Mouse (Mus musculus) heart, embryonic 15.5 days (tissue): ENCODE measurements around the gene Rbm8a. TPM values are rescaled to one million over a fixed set of nuclear protein-coding genes. Genes with fewer than 3 reads are reported as not detected.
"Not testable (repeated sequence)": the region's sequence is repeated elsewhere in the genome, so short reads cannot be mapped to it uniquely, and the experiment has no call there.

Experiments
- ATAC-seq: fragments of 200-750 bp; cut with Nextera tagmentation; replicated peaks from 2 replicates; pipeline ENCODE4 v1.8.0; 2017; ENCODE audit warnings: low read depth, moderate TSS enrichment; ENCODE audit not compliant: insufficient number of reproducible peaks, insufficient read depth, low FRiP score
- H3K27ac ChIP-seq: fragments of 300-500 bp; sonication (generic); 2 replicates; pipeline ENCODE4 v1.5.1; 2015; ENCODE audit warnings: mild to moderate bottlenecking, inconsistent platforms
- H3K27me3 ChIP-seq: fragments of 300-500 bp; sonication (generic); 2 replicates; pipeline ENCODE4 v1.6.1; 2015; ENCODE audit warnings: inconsistent platforms
- H3K36me3 ChIP-seq: fragments of 300-500 bp; sonication (generic); 2 replicates; pipeline ENCODE4 v1.6.1; 2015; ENCODE audit warnings: mild to moderate bottlenecking, inconsistent platforms
- H3K4me1 ChIP-seq: fragments of 300-500 bp; sonication (generic); replicated peaks from 2 replicates; pipeline ENCODE4 v1.6.1; 2015; ENCODE audit warnings: inconsistent platforms
- H3K4me2 ChIP-seq: fragments of 300-500 bp; sonication (generic); 2 replicates; pipeline ENCODE4 v1.6.1; 2015; ENCODE audit warnings: inconsistent platforms, mild to moderate bottlenecking, moderate library complexity
- H3K4me3 ChIP-seq: fragments of 300-500 bp; sonication (generic); 2 replicates; pipeline ENCODE4 v1.5.1; 2015; ENCODE audit warnings: mild to moderate bottlenecking, inconsistent platforms
- H3K9ac ChIP-seq: fragments of 300-500 bp; sonication (generic); 2 replicates; pipeline ENCODE4 v1.6.1; 2015; ENCODE audit warnings: mild to moderate bottlenecking, inconsistent platforms
- H3K9me3 ChIP-seq: fragments of 300-500 bp; sonication (generic); replicated peaks from 2 replicates; pipeline ENCODE4 v1.6.1; 2016; ENCODE audit warnings: inconsistent platforms
- WGBS: fragments of 180-500 bp; shearing (Covaris S2); methylation state at CpG from one replicate; pipeline ENCODE4 v1.1.7; 2015; ENCODE audit warnings: mixed read lengths; 5-methylcytosine and 5-hydroxymethylcytosine counted together
- polyA plus RNA-seq: library from polyadenylated mRNA; unstranded; fragments of >200 nt; fragmentation: Nextera tagmentation; extraction: Ambion mirVana; gene quantifications from 2 replicates; pipeline ENCODE4 v1.2.1, GENCODE M21; 2015

Rbm8a gene
- polyA plus RNA-seq, 1 experiment from 2014 or later, result 73.9 TPM

DNA sequence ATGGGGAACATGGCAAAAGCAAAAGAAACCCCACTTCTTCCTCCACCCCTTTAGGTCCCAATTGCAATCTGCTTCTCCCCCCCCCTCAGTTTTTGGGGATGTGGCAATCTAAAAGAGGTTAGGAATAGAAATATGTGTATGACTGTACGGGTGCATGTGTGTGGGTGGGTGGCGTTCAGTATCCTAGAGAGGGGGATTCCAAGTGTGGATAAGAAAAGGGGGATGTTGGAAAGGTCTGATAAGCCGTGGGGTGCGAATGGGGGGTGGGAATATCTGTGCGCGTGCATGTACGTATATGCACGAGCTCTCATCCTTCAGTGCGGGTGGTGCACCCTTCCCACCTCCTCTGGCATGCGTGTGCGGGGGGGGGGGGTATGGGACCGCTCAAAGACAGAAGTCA lies 32.9 kb upstream of the Rbm8a start:
- peak overlapping the region; percentile 80 for H3K27ac ChIP-seq
- peaks cover 57% of the 10 kb centered on the region for H3K4me1 ChIP-seq
- WGBS, result 1% methylated on average over 12 of the region's 12 CpGs
- H3K4me2 ChIP-seq, result peak overlapping the region; percentile 90
- peak overlapping the region; percentile 72 for H3K9ac ChIP-seq
- ATAC-seq, result no peak
- no peaks in the 10 kb centered on the region for H3K9me3 ChIP-seq
- peak overlapping the region; percentile 64 for H3K4me3 ChIP-seq
- no peaks in the 10 kb centered on the region for H3K36me3 ChIP-seq
- no peaks in the 10 kb centered on the region for H3K27me3 ChIP-seq

DNA sequence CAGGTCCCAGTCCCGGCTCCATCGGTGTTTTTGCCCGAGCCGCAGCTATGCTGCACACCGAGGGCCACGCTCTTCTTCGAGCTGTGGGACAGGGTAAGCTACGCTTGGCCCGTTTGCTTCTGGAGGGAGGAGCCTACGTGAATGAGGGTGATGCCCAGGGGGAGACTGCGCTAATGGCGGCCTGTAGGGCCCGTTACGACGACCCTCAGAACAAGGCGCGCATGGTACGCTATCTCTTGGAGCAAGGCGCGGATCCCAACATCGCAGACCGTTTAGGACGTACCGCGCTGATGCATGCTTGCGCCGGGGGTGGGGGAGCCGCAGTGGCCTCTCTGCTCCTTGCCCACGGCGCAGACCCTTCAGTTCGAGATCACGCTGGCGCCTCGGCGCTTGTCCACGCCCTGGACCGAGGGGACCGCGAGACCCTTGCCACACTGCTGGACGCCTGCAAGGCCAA lies 32.3 kb upstream of the Rbm8a start:
- H3K27ac ChIP-seq, result peak overlapping the region; percentile 80
- no peak for ATAC-seq
- peak overlapping the region; percentile 72 for H3K9ac ChIP-seq
- H3K4me1 ChIP-seq, result peaks cover 59% of the 10 kb centered on the region
- H3K36me3 ChIP-seq, result no peaks in the 10 kb centered on the region
- H3K4me3 ChIP-seq, result peak overlapping the region; percentile 64
- WGBS, result under 1% methylated on average over 40 of the region's 40 CpGs
- H3K4me2 ChIP-seq, result peak overlapping the region; percentile 90
- H3K9me3 ChIP-seq, result no peaks in the 10 kb centered on the region
- H3K27me3 ChIP-seq, result no peaks in the 10 kb centered on the region

DNA sequence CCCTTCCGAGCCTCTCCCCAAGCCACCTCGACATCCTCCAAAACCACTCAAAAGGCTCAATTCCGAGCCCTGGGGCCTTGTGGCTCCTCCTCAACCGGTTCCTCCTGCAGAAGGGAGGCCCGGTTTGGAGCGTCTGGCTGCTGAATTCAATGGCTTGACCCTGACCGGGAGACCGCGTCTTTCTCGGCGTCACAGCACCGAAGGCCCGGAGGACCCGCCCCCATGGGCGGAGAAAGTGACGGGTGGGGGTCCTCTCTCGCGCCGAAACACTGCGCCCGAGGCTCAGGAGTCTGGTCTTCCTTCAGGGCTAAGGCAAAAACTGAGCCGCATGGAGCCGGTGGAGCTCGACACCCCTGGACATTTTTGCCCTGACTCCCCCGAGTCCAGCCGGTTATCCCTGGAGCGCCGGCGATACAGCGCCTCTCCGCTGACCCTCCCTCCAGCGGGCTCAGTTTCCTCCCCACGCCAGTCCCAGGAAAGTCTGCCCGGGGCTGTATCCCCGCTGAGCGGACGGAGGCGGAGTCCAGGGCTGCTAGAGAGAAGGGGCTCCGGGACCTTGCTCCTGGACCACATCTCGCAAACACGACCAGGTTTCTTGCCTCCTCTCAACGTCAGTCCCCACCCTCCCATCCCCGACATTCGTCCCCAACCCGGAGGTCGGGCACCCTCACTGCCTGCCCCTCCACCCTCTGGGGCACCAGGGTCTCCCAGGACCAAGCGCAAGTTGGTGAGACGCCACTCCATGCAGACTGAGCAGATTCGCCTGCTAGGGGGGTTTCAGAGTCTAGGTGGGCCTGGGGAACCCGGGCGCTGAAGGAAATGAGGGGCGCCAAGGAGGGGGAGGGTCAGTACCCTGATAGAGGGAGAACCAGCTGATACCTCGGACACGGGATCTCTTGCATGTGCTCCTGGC lies 31.3 kb upstream of the Rbm8a start:
- Histone ChIP-seq H3K9me3 (no peaks in the 10 kb centered on the region), H3K4me2 (peak overlapping the region; percentile 90), H3K27ac (peak overlapping the region; percentile 80), H3K9ac (peak overlapping the region; percentile 72), H3K4me1 (peaks cover 59% of the 10 kb centered on the region), H3K36me3 (no peaks in the 10 kb centered on the region), H3K4me3 (peak overlapping the region; percentile 64), H3K27me3 (no peaks in the 10 kb centered on the region)
- WGBS, result 6% methylated on average over 54 of the region's 54 CpGs
- ATAC-seq, result no peak

DNA sequence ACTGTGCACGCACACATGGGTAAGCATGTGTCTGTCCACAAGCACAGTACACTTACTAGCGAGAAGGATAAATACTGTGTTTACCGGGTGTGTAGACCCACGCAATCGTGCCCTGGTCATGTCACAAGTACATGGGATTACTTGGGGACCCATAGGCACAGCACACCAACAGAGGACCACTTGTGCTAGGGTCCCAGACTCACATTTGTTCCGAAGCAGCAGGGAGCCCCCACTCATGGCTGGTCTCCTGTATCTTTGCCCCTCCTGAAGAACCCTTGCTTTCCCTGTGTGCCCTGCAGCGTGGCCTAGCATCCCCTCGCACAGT lies 30.7 kb upstream of the Rbm8a start:
- ATAC-seq, result no peak
- H3K4me1 ChIP-seq, result peaks cover 65% of the 10 kb centered on the region
- H3K27me3 ChIP-seq, result no peaks in the 10 kb centered on the region
- no peak overlapping the region for H3K27ac ChIP-seq
- peak overlapping the region; percentile 90 for H3K4me2 ChIP-seq
- H3K36me3 ChIP-seq, result no peaks in the 10 kb centered on the region
- no peak overlapping the region for H3K4me3 ChIP-seq
- WGBS, result 69% methylated on average over 8 of the region's 8 CpGs
- 0 out of 2 replicates have a peak overlapping the region, but pooled peaks have one; percentile 72 for H3K9ac ChIP-seq
- H3K9me3 ChIP-seq, result no peaks in the 10 kb centered on the region

DNA sequence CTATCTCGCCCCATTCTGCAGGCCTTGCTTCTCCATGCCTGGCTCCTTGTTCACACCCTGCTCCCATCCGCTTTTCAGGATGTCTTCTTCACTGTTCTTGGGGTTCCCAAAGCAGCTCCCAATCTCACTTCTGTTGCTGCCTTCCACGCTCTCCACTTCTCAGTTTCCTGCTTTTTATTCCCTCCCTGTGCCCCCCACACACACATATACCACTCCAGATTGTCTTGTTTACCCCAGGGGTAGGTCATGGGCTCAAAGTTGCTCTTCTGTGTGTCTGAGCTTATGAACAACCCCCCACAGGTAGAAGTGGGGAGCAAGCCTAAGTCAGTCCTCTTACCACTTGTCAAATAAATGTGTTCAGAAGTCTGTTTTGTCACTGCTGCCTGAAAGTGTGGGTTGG lies 30.3 kb upstream of the Rbm8a start:
- H3K9ac ChIP-seq, result no peak overlapping the region
- no peak overlapping the region for H3K27ac ChIP-seq
- H3K4me2 ChIP-seq, result 0 out of 2 replicates have a peak overlapping the region, but pooled peaks have one; percentile 90
- no peak for ATAC-seq
- no peaks in the 10 kb centered on the region for H3K9me3 ChIP-seq
- H3K36me3 ChIP-seq, result no peaks in the 10 kb centered on the region
- 80% methylated on average over 3 of the region's 3 CpGs for WGBS
- H3K27me3 ChIP-seq, result no peaks in the 10 kb centered on the region
- peaks cover 67% of the 10 kb centered on the region for H3K4me1 ChIP-seq
- no peak overlapping the region for H3K4me3 ChIP-seq

DNA sequence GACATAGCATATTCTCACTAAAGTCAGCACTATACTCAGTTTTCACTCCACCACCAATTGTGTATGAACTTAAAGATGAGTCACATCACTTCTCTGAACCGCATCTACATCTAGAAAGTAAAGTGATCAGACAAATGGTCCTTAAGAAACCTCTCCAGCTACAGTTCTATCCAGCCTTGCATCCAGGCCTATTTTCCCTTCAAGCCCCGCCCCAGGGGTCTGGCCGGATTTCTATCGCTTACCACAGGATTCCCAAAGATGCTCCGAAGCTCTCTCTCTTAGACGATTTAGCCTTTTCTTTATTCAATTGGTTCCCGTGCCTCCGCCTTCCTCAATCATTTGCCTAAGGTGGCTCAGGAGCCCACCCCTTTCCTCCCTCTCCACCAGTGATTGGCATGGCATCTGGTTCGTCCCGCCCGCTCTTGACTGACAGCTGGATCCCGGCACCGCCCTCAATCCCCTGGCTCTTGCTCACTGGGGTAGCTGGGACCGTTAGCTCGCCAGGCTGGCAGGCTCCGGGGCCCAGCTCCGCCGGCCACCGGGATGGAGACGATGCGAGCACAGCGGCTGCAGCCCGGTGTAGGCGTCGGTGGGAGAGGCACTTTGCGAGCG lies 29.0 kb upstream of the Rbm8a start, which contains the start of gene Lix1l:
Gene Lix1l (plus strand): TSS at position 511 of the 612 bp plus-strand sequence.
- H3K4me1 ChIP-seq, result peaks cover 70% of the 10 kb centered on the region
- no peaks in the 10 kb centered on the region for H3K27me3 ChIP-seq
- H3K27ac ChIP-seq, result peak within 1 kb of the TSS; percentile 97
- no peaks in the 10 kb centered on the region for H3K36me3 ChIP-seq
- H3K4me3 ChIP-seq, result peak within 1 kb of the TSS; percentile 71
- peak within 1 kb of the TSS; percentile 64 for H3K4me2 ChIP-seq
- peak within 1 kb of the TSS; percentile 76 for H3K9ac ChIP-seq
- H3K9me3 ChIP-seq, result no peaks in the 10 kb centered on the region
- peak; percentile 92 for ATAC-seq
- WGBS, result under 1% methylated on average over 27 of the region's 27 CpGs

DNA sequence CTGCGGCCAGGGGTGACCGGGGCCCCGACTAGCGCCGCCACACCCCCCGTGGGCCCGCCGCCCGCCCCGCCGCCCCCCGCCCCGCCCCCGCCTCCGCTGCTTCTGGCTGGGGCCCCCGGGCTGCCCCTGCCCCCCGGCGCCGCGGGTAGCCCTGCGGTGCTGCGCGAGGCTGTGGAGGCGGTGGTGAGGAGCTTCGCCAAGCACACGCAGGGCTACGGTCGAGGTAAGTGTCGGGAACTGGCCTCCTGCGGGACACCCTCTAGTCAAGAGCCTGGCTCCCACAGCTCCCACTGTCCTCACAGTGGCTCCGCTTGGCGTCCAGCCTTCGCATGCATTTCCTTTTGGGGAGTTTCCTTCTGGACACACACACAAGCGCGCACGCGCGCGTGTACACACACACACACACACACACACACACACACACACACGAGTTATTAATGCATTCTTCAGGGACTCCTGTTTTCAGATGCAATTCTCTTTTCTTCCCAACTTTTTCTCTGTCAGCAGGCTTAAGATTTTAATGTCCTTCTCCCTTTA lies 28.4 kb upstream of the Rbm8a start:
- Histone ChIP-seq H3K36me3 (no peaks in the 10 kb centered on the region), H3K9ac (peak overlapping the region; percentile 76), H3K27ac (peak overlapping the region; percentile 97), H3K4me1 (peaks cover 64% of the 10 kb centered on the region), H3K4me3 (peak overlapping the region; percentile 71), H3K4me2 (peak overlapping the region; percentile 64), H3K9me3 (no peaks in the 10 kb centered on the region), H3K27me3 (no peaks in the 10 kb centered on the region)
- WGBS, result under 1% methylated on average over 40 of the region's 40 CpGs
- peak; percentile 80 for ATAC-seq

DNA sequence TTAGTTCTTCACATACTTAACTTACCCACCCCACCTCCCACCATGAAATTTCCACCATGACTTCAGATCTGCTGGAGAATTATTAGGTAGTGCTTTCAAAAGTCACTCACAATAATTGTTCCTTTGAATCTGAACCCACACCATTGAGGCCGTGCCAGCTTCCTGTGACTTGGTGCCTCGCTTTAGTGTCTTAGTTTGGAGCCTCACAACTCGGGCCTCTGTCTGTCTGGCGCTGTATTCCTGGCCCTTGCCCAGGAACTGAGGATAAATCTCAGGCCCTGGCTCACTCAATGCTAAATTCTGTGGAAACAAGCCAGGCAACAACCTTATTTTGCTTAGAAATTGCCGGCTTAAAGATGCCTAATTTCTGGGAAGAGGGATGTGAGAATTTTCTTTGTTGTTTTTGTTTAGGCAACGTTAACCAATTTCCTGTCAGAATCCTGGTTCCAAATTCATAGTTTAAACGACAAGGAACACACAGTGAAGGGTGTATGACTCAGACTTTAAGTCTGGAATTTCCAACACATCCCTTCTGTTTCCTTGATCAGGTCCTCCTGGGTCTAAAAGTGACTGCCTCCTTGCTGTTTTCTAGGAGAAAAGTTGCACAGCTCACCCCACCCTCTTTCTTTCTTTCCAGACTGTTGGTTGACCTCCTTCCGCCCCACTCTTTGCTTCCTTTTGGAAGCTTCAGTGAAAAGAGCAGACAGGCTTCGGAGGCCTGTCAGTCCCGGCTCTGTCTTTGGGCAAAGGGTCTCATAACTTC lies 27.6 kb upstream of the Rbm8a start:
- Histone ChIP-seq H3K36me3 (no peaks in the 10 kb centered on the region), H3K9me3 (no peaks in the 10 kb centered on the region), H3K27ac (peak overlapping the region; percentile 97), H3K4me1 (peaks cover 58% of the 10 kb centered on the region), H3K9ac (peak overlapping the region; percentile 76), H3K27me3 (no peaks in the 10 kb centered on the region), H3K4me3 (peak overlapping the region; percentile 71), H3K4me2 (peak overlapping the region; percentile 64)
- no peak for ATAC-seq
- WGBS, result 22% methylated on average over 10 of the region's 10 CpGs

DNA sequence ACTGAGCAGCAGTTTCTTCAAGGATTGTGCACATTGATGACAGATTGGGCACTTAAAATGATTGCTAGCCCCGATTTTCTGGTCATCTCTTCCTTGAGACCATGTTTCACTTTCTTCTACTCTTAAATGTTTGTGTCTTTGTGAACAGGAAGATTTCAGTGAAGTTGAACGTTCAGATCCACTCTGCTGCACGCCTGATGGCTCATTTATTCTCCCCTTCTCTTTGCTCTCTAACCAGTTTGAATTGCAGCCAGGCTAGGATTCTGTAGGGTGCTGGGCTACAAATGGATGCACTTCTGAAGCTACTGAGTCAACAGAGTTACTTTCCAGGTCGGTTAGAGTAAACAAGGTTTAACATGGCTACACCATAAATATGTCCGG lies 27.0 kb upstream of the Rbm8a start:
- ATAC-seq, result no peak
- WGBS, result 39% methylated on average over 5 of the region's 5 CpGs
- peaks cover 59% of the 10 kb centered on the region for H3K4me1 ChIP-seq

DNA sequence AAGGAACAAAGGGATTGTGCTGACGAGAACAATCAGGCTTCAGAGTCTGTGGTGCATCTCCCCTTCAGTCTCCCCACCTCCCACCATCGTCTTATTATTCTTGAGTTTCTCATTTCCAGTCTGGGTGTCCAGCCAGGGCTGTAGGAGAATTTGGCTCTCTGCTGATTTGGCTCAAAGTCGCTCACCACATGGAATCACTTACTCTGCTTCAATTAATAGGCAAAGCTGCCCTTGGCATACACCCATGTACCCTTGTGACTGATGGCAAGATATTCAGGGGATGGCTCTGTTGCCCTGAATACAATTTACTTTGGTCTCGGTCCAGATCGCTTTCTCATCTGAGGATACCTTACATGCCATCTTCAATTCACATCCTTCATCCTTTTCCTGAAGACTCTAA lies 26.4 kb upstream of the Rbm8a start:
- peak overlapping the region; percentile 97 for H3K27ac ChIP-seq
- no peak for ATAC-seq
- 64% methylated on average over 5 of the region's 5 CpGs for WGBS
- peak overlapping the region; percentile 64 for H3K4me2 ChIP-seq
- no peaks in the 10 kb centered on the region for H3K27me3 ChIP-seq
- peak overlapping the region; percentile 71 for H3K4me3 ChIP-seq
- H3K9ac ChIP-seq, result no peak overlapping the region; the same call in 1 of the 2 replicates
- H3K9me3 ChIP-seq, result no peaks in the 10 kb centered on the region
- peaks cover 54% of the 10 kb centered on the region for H3K4me1 ChIP-seq
- no peaks in the 10 kb centered on the region for H3K36me3 ChIP-seq

More for the DNA sequence above, 27.0 kb upstream of the Rbm8a start:
- peak overlapping the region; percentile 64 for H3K4me2 ChIP-seq
- no peaks in the 10 kb centered on the region for H3K36me3 ChIP-seq
- peak overlapping the region; percentile 97 for H3K27ac ChIP-seq
- H3K27me3 ChIP-seq, result no peaks in the 10 kb centered on the region
- H3K9me3 ChIP-seq, result no peaks in the 10 kb centered on the region
- peak overlapping the region; percentile 76 for H3K9ac ChIP-seq
- peak overlapping the region; percentile 71 for H3K4me3 ChIP-seq

DNA sequence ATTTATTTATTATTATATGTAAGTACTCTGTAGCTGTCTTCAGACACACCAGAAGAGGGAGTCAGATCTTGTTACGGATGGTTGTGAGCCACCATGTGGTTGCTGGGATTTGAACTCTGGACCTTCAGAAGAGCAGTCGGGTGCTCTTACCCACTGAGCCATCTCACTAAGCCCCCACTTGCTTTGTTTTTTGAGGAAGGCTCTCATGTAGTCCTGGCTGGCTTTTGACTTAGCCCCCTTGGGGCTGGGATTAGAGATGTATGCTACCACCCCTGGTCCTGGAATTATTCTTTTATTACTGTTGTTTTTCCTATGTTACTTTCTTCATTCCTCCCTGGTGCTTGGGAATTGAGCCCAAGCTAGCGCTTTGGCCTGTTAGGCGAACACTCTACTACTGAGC lies 23.7 kb upstream of the Rbm8a start:
- H3K9ac ChIP-seq, H3K9me3 ChIP-seq, H3K27me3 ChIP-seq, H3K4me3 ChIP-seq, H3K4me2 ChIP-seq, H3K36me3 ChIP-seq, ATAC-seq, H3K27ac ChIP-seq: not testable (repeated sequence)
- H3K4me1 ChIP-seq, result peaks cover 43% of the 10 kb centered on the region
- 90% methylated on average over 4 of the region's 4 CpGs for WGBS
